Mouse (Mus musculus) spleen, adult 2 months (tissue): Measurements from ENCODE around the gene Nfia.

Source experiments
- CTCF ChIP-seq: fragments of 200-500 bp; IDR thresholded peaks from 2 replicates; pipeline ENCODE4 v1.5.1; 2011; ENCODE audit warnings: mild to moderate bottlenecking, inconsistent platforms; ENCODE audit not compliant: insufficient read depth, insufficient read length, insufficient replicate concordance; ENCODE audit errors: extremely low read depth
- POLR2A ChIP-seq: fragments of 200-500 bp; IDR thresholded peaks from 2 replicates; pipeline ENCODE4 v1.6.1; 2011; ENCODE audit warnings: low read depth, low read length, inconsistent platforms

GRCm38 (mm10) chr4:97775494-97776265 lies 3.1 kb downstream of the Nfia start:
- TF ChIP-seq CTCF, result no peak
- no peak for TF ChIP-seq POLR2A
